ENCODE assay signal across 9 mouse cellular contexts in the genomic region with DNA sequence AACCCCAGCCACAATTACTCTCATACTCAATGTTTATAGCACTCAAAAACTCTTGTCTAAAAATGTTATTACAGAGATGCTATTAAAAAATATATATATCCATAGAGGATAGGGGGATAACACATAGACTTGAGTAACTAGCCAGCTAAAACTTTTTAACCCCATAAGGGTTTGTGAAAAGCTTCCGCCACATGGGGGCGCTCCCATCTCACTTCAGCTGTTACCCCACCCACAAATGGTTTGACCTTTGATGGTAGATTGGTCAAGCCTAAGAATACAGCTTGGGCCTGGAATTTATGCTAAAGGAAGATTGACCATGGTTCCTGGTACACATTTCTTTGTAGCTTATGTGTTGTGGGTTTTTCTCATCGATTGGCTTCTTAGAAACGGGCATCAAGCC. TPM values are rescaled to one million over a fixed set of nuclear protein-coding genes. Genes with fewer than 3 reads are reported as not detected.
DNase-seq lines count a peak whose midpoint lies in the region; ATAC-seq and TF ChIP-seq lines count a peak whose summit lies in the region.
"Had no signal": no experiment of that assay in that cellular context is flagged by ENCODE, and none has a peak within 500 bp of the region (broad histone marks: within the 10 kb centered on the region; RNA-seq: fewer than 3 reads in every experiment).

No protein-coding gene starts in this region.

- H3K4me3 ChIP-seq in layer of hippocampus, adult 2 months, result no peak overlapping the region
- H3K4me3 ChIP-seq in E14TG2a.4 (replicated peaks; ENCODE audit: low read length), result no peak overlapping the region
- H3K4me3 ChIP-seq: embryonic facial prominence, embryonic 13.5 days had no signal

- H3K27me3 ChIP-seq in E14TG2a.4 (ENCODE audit: insufficient read depth, low read length), result no peaks in the 10 kb centered on the region
- H3K27me3 ChIP-seq: embryonic facial prominence, embryonic 13.5 days had no signal

- H3K4me1 ChIP-seq in E14TG2a.4 (replicated peaks; ENCODE audit: low read depth, low read length), result 0 out of 2 replicates have a peak, but pooled peaks cover 8% of the 10 kb centered on the region
- H3K4me1 ChIP-seq: embryonic facial prominence, embryonic 13.5 days had no signal

- peak; percentile 81 for TF ChIP-seq CTCF in layer of hippocampus, adult 2 months (conservative IDR thresholded peaks at IDR 0.05)
- peak; percentile 48 for TF ChIP-seq CTCF in E14TG2a.4 (conservative IDR thresholded peaks at IDR 0.05; ENCODE audit: low read length)

- no peaks in the 10 kb centered on the region for H3K36me3 ChIP-seq in E14TG2a.4 (ENCODE audit: insufficient read depth, low read length)
- H3K36me3 ChIP-seq: embryonic facial prominence, embryonic 13.5 days had no signal

- peak in 1 of 2 experiments; percentile 56 for DNase-seq in layer of hippocampus, adult 2 months (ENCODE audit: low spot score in 2 of 2)
- no peak for DNase-seq in layer of hippocampus, adult 9-10 months (ENCODE audit: low spot score)
- DNase-seq in Muller cell, postnatal 12 days (ENCODE audit: inconsistent ontology term), result peak; percentile 46
- peak; percentile 52 to 61 for DNase-seq in cerebellum, postnatal 10 days
- DNase-seq in retina, embryonic 14.5 days (ENCODE audit: low spot score), result peak; percentile 50

- ATAC-seq in megakaryocyte progenitor cell, adult 5-6 weeks (replicated peaks; ENCODE audit: poor library complexity), result no peak

- H3K9me3 ChIP-seq in E14TG2a.4 (ENCODE audit: low read length), result no peaks in the 10 kb centered on the region
- H3K9me3 ChIP-seq: embryonic facial prominence, embryonic 13.5 days had no signal

- H3K27ac ChIP-seq in layer of hippocampus, adult 2 months, result no peak overlapping the region
- H3K27ac ChIP-seq: embryonic facial prominence, embryonic 13.5 days; macrophage had no signal

RNA-seq across cellular contexts. Expression of gene Adam23, which starts 42.1 kb away (rescaled TPM):
- total RNA-seq in layer of hippocampus, adult 2 months (2021), result 100 to 1,000 TPM; 129 to 131 TPM
- not detected in 2 replicates for total RNA-seq in megakaryocyte progenitor cell, adult 5-6 weeks (2015)
- total RNA-seq in megakaryocyte progenitor cell, adult 5-6 weeks (2017), result 0.37 TPM in 1 of 2 replicates, not detected in the other

Comparison
In these comparisons a context has a peak if more than half of its experiments do, and no peak if none do; other contexts are left out.
1. RNA of gene Adam23, which starts 42.1 kb away (total RNA-seq): 129 to 131 TPM in layer of hippocampus, adult 2 months; 0.37 TPM in megakaryocyte progenitor cell, adult 5-6 weeks; every median in the first group is over 10 times any median in the second.